Mouse (Mus musculus) ES-E14 (cell line): ENCODE data around the gene Nceh1. TPM values are rescaled to one million over a fixed set of nuclear protein-coding genes. Genes with fewer than 3 reads are reported as not detected.
"Not testable (repeated sequence)": the region's sequence is repeated elsewhere in the genome, so short reads cannot be mapped to it uniquely, and the experiment has no call there.

Experiments used
- DNase-seq: peaks from one replicate; pipeline ENCODE4 v3.0.0-alpha.2; 2013; ENCODE audit warnings: low read depth, low spot score
- H3K27ac ChIP-seq: 2 replicates; pipeline ENCODE4 v1.5.1; 2012; ENCODE audit warnings: low read depth, mild to moderate bottlenecking, low read length, moderate library complexity, mixed read lengths; ENCODE audit not compliant: poor library complexity, insufficient read depth, severe bottlenecking
- H3K36me3 ChIP-seq: 2 replicates; pipeline ENCODE4 v1.6.1; 2012; ENCODE audit warnings: mild to moderate bottlenecking, low read length, moderate library complexity, mixed read lengths; ENCODE audit not compliant: control insufficient read depth, poor library complexity, insufficient read depth, severe bottlenecking
- H3K4me1 ChIP-seq, 2 experiments: fragments of 150-350 bp in 1 of 2; sonication (generic) in 1 of 2; 2 replicates each; pipeline ENCODE4 v1.6.1; 2012; ENCODE audit warnings: low read length in 2 of 2, mild to moderate bottlenecking in 1 of 2, mixed read lengths in 1 of 2; ENCODE audit not compliant: control insufficient read depth in 2 of 2, insufficient read depth in 2 of 2, poor library complexity in 1 of 2
- H3K4me3 ChIP-seq, 2 experiments: fragments of 150-350 bp in 1 of 2; sonication (generic) in 1 of 2; 2 replicates each; pipeline ENCODE4 v1.5.1; 2012; ENCODE audit warnings: low read length in 2 of 2, low read depth in 1 of 2, mild to moderate bottlenecking in 1 of 2, mixed read lengths in 1 of 2; ENCODE audit not compliant: insufficient read depth in 1 of 2, poor library complexity in 1 of 2, severe bottlenecking in 1 of 2
- H3K9ac ChIP-seq: 2 replicates; pipeline ENCODE4 v1.6.1; 2012; ENCODE audit warnings: low read depth, mild to moderate bottlenecking, low read length, mixed read lengths; ENCODE audit not compliant: poor library complexity, insufficient read depth, severe bottlenecking
- H3K9me3 ChIP-seq: fragments of 150-350 bp; sonication (generic); 2 replicates; pipeline ENCODE4 v1.6.1; 2012; ENCODE audit warnings: low read depth, mild to moderate bottlenecking, low read length; ENCODE audit not compliant: control insufficient read depth, insufficient read depth
- CHD2 ChIP-seq: IDR thresholded peaks from 2 replicates; pipeline ENCODE4 v1.6.1; 2014; ENCODE audit warnings: mild to moderate bottlenecking, low read depth, low read length, inconsistent platforms
- HCFC1 ChIP-seq: IDR thresholded peaks from 2 replicates; pipeline ENCODE4 v1.6.1; 2012; ENCODE audit warnings: low read length, inconsistent platforms, borderline replicate concordance; ENCODE audit not compliant: insufficient read depth
- MAFK ChIP-seq: IDR thresholded peaks from 2 replicates; pipeline ENCODE4 v1.6.1; 2014; ENCODE audit warnings: mild to moderate bottlenecking, low read depth, low read length, inconsistent platforms; ENCODE audit not compliant: insufficient read depth
- ZC3H11A ChIP-seq: IDR thresholded peaks from 2 replicates; pipeline ENCODE4 v1.6.1; 2012; ENCODE audit warnings: low read depth, mild to moderate bottlenecking, inconsistent platforms, low read length, borderline replicate concordance
- ZNF384 ChIP-seq: IDR thresholded peaks from 2 replicates; pipeline ENCODE4 v1.6.1; 2012; ENCODE audit warnings: low read depth, low read length, inconsistent platforms
- in situ Hi-C, 2 experiments: fragments of 600-800 bp; cut with MboI; formaldehyde crosslinking; loops; one replicate each; pipeline ENCODE4 v1.15.1; 2025; ENCODE audit warnings: low sequenced_read_pairs in 2 of 2, inconsistent platforms in 1 of 2; ENCODE audit not compliant: unreplicated experiment in 2 of 2
- total RNA-seq: library from RNA; depleted of rRNA; stranded (reverse); fragments of 300-350 nt; gene quantifications from 2 replicates; pipeline ENCODE4 v1.2.3, GENCODE M21; 2012

The Nceh1 gene
- total RNA-seq, 1 experiment = 17.3 TPM

GRCm38 (mm10) chr3:27288909-27289308, 106.1 kb downstream of the Nceh1 start:
- Histone ChIP-seq H3K4me3 (no peak overlapping the region), H3K9ac (no peak overlapping the region), H3K4me1 (no peaks in the 10 kb centered on the region; a peak in 1 of 4 replicates), H3K36me3 (no peaks in the 10 kb centered on the region), H3K9me3 (no peaks in the 10 kb centered on the region), H3K27ac (no peak overlapping the region)
- in situ Hi-C loops = no loop called here
- no peak for TF ChIP-seq ZC3H11A
- no peak for TF ChIP-seq MAFK
- no peak for TF ChIP-seq HCFC1
- no peak for DNase-seq

GRCm38 (mm10) chr3:27290285-27290684, 107.5 kb downstream of the Nceh1 start:
- H3K36me3 ChIP-seq = no peaks in the 10 kb centered on the region
- no peak overlapping the region for H3K4me3 ChIP-seq
- in situ Hi-C loops = no loop called here
- no peaks in the 10 kb centered on the region for H3K4me1 ChIP-seq
- H3K27ac ChIP-seq = no peak overlapping the region
- no peak for DNase-seq
- no peaks in the 10 kb centered on the region for H3K9me3 ChIP-seq
- H3K9ac ChIP-seq = no peak overlapping the region
- no peak for TF ChIP-seq ZC3H11A
- TF ChIP-seq MAFK = no peak
- TF ChIP-seq CHD2 = no peak
- TF ChIP-seq HCFC1 = no peak
- no peak for TF ChIP-seq ZNF384

- in situ Hi-C loops, DNase-seq, H3K36me3 ChIP-seq, H3K4me3 ChIP-seq, H3K4me1 ChIP-seq, H3K9me3 ChIP-seq, H3K9ac ChIP-seq, H3K27ac ChIP-seq: not testable (repeated sequence)
These were observed 108.2 kb downstream of the Nceh1 start for GRCm38 (mm10) chr3:27290945-27291344.

- not testable (repeated sequence) for DNase-seq, H3K9ac ChIP-seq
These were observed 108.6 kb downstream of the Nceh1 start for GRCm38 (mm10) chr3:27291411-27291810.

DNA sequence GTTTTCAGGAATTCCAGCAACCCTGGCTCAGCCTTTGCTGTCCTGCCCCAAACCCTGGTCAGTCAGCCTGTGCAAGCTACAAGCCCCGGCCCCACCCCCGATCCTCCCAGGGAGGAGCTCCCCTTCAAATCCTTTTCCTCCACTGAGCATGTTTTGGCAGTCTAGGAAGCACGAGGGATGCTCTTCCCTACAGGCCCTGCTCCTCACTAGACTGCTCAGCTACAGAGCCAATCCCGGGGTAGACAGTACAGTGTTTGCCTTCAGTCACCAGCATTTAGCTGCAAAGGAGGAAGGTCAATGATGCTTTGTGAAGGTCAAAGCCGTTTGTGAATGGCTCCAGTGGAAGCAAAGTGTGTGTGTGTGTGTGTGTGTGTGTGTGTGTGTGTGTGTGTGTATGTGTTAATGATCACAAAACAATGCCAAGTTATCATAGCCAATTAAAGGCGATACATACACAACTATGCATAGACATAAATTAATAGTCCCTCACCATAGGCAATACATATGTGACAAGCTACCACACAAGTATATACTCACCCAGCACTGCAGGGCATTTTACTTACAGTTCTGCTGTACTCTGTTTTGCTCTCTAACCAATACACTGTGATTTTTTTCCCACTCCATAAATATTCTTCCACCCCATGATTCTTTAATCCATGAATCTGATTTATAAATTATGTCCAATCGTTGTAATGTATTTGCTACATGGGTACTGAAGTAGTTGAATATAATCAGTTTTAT, 111.0 kb downstream of the Nceh1 start:
- no peaks in the 10 kb centered on the region for H3K36me3 ChIP-seq
- no peak for DNase-seq
- H3K9ac ChIP-seq = no peak overlapping the region
- in situ Hi-C loops = no loop called here
- H3K4me3 ChIP-seq = no peak overlapping the region
- H3K9me3 ChIP-seq = no peaks in the 10 kb centered on the region
- no peaks in the 10 kb centered on the region for H3K4me1 ChIP-seq
- no peak for TF ChIP-seq CHD2
- no peak for TF ChIP-seq MAFK
- TF ChIP-seq HCFC1 = no peak
- TF ChIP-seq ZC3H11A = no peak
- TF ChIP-seq ZNF384 = no peak
- no peak overlapping the region for H3K27ac ChIP-seq

More at GRCm38 (mm10) chr3:27291411-27291810, 108.6 kb downstream of the Nceh1 start:
- H3K4me3 ChIP-seq, H3K9me3 ChIP-seq, H3K27ac ChIP-seq, in situ Hi-C loops, H3K4me1 ChIP-seq, H3K36me3 ChIP-seq: not testable (repeated sequence)
